Mouse (Mus musculus) stomach, postnatal 0 days (tissue): ENCODE results near the gene Boll.

Source experiments
- CTCF ChIP-seq: IDR thresholded peaks from 2 replicates; pipeline ENCODE4 v1.5.1; 2016; ENCODE audit warnings: antibody characterized with exemption, low read depth, mild to moderate bottlenecking, moderate library complexity
- EP300 ChIP-seq: optimal IDR thresholded peaks from 2 replicates; pipeline ENCODE3; 2016; ENCODE audit warnings: antibody characterized with exemption

GRCm38 (mm10) chr1:55213475-55213874, 149.8 kb downstream of the Boll start:
- TF ChIP-seq CTCF (no peak), EP300 (no peak)
